Mouse (Mus musculus) hindbrain, embryonic 15.5 days (tissue): ENCODE measurements around the gene Krtap9-1. TPM values are rescaled to one million over a fixed set of nuclear protein-coding genes. Genes with fewer than 3 reads are reported as not detected.

Experiments
- polyA plus RNA-seq: library from polyadenylated mRNA; unstranded; fragments of >200 nt; fragmentation: Nextera tagmentation; extraction: Ambion mirVana; gene quantifications from 2 replicates; pipeline ENCODE4 v1.2.1, GENCODE M21; 2015

The Krtap9-1 gene
- polyA plus RNA-seq, 1 experiment from 2014 or later, result not detected

Other genes with a start within 250 kb of the Krtap9-1 start
- not detected in 2 replicates for gene Krtap4-1, start 245.2 kb upstream of the Krtap9-1 start, polyA plus RNA-seq
- gene Krtap4-2, start 238.3 kb upstream of the Krtap9-1 start, polyA plus RNA-seq, result not detected in 2 replicates
- not detected in 2 replicates for gene Krtap4-7, start 229.3 kb upstream of the Krtap9-1 start, polyA plus RNA-seq
- not detected in 2 replicates for gene Gm11555, start 223.2 kb upstream of the Krtap9-1 start, polyA plus RNA-seq
- gene Gm11563, start 214.4 kb upstream of the Krtap9-1 start, polyA plus RNA-seq, result not detected in 2 replicates
- gene Krtap4-6, start 207.4 kb upstream of the Krtap9-1 start, polyA plus RNA-seq, result not detected in 2 replicates
- not detected in 2 replicates for gene Gm14190, start 182.6 kb upstream of the Krtap9-1 start, polyA plus RNA-seq
- gene Gm14180, start 139.1 kb upstream of the Krtap9-1 start, polyA plus RNA-seq, result not detected in 2 replicates
- not detected in 2 replicates for gene Gm11595, start 100.5 kb upstream of the Krtap9-1 start, polyA plus RNA-seq
- not detected in 2 replicates for gene Krtap4-8, start 92.7 kb upstream of the Krtap9-1 start, polyA plus RNA-seq
- gene Krtap4-9, start 88.2 kb upstream of the Krtap9-1 start, polyA plus RNA-seq, result not detected in 2 replicates
- not detected in 2 replicates for gene Gm11596, start 79.9 kb upstream of the Krtap9-1 start, polyA plus RNA-seq
- gene Gm11569, start 74.5 kb upstream of the Krtap9-1 start, polyA plus RNA-seq, result not detected in 2 replicates
- not detected in 2 replicates for gene Gm11554, start 68.9 kb upstream of the Krtap9-1 start, polyA plus RNA-seq
- not detected in 2 replicates for gene Krtap4-13, start 63.5 kb upstream of the Krtap9-1 start, polyA plus RNA-seq
- not detected in 2 replicates for gene Gm11564, start 57.7 kb upstream of the Krtap9-1 start, polyA plus RNA-seq
- gene 2300003K06Rik, start 35.3 kb upstream of the Krtap9-1 start, polyA plus RNA-seq, result not detected in 2 replicates
- not detected in 2 replicates for gene Krtap4-16, start 21.8 kb upstream of the Krtap9-1 start, polyA plus RNA-seq
- gene Gm11568, start 15.5 kb upstream of the Krtap9-1 start, polyA plus RNA-seq, result not detected in 2 replicates
- gene Gm11559, start 8.9 kb upstream of the Krtap9-1 start, polyA plus RNA-seq, result not detected in 2 replicates
- not detected in 2 replicates for gene Gm11567, start 5.8 kb downstream of the Krtap9-1 start, polyA plus RNA-seq
- not detected in 2 replicates for gene Krtap31-1, start 34.5 kb downstream of the Krtap9-1 start, polyA plus RNA-seq
- gene Gm11565, start 41.4 kb downstream of the Krtap9-1 start, polyA plus RNA-seq, result not detected in 2 replicates
- gene Krtap31-2, start 62.9 kb downstream of the Krtap9-1 start, polyA plus RNA-seq, result not detected in 2 replicates
- gene Krtap9-5, start 75.1 kb downstream of the Krtap9-1 start, polyA plus RNA-seq, result not detected in 2 replicates
- gene Krtap29-1, start 105.7 kb downstream of the Krtap9-1 start, polyA plus RNA-seq, result not detected in 2 replicates
- 0.10 TPM in 2 replicates for gene Krtap16-1, start 113.2 kb downstream of the Krtap9-1 start, polyA plus RNA-seq
- gene Krtap17-1, start 120.6 kb downstream of the Krtap9-1 start, polyA plus RNA-seq, result 1.2 and 1.5 TPM in 2 replicates
- not detected in 2 replicates for gene Krt33a, start 142.8 kb downstream of the Krtap9-1 start, polyA plus RNA-seq
- 0.13 TPM in 1 of 2 replicates, not detected in the other for gene Krt33b, start 156.5 kb downstream of the Krtap9-1 start, polyA plus RNA-seq
- not detected in 2 replicates for gene Krt34, start 168.2 kb downstream of the Krtap9-1 start, polyA plus RNA-seq
- gene Krt31, start 177.2 kb downstream of the Krtap9-1 start, polyA plus RNA-seq, result not detected in 2 replicates
- gene Krt32, start 214.8 kb downstream of the Krtap9-1 start, polyA plus RNA-seq, result not detected in 2 replicates
- gene Krt35, start 222.9 kb downstream of the Krtap9-1 start, polyA plus RNA-seq, result not detected in 2 replicates
- gene Krt36, start 232.2 kb downstream of the Krtap9-1 start, polyA plus RNA-seq, result not detected in 2 replicates
- gene Krt13, start 248.2 kb downstream of the Krtap9-1 start, polyA plus RNA-seq, result 0.09 TPM in 1 of 2 replicates, not detected in the other